Mouse (Mus musculus): ENCODE results near the gene Gpbp1. TPM values are rescaled to one million over a fixed set of nuclear protein-coding genes. Genes with fewer than 3 reads are reported as not detected.

Gpbp1 gene
- polyA plus RNA-seq, 1 experiment from 2014 or later, result 97.9 TPM

- no peak overlapping the region for H3K9ac ChIP-seq (replicated peaks; ENCODE audit: low read depth, low read length)
- H3K9me3 ChIP-seq (ENCODE audit: control insufficient read depth, low read length), result no peaks in the 10 kb centered on the region
- no peaks in the 10 kb centered on the region for H3K27me3 ChIP-seq (ENCODE audit: control insufficient read depth, insufficient read depth, low read length)
- no peaks in the 10 kb centered on the region for H3K36me3 ChIP-seq (ENCODE audit: control insufficient read depth, insufficient read depth, low read length)
- H3K27ac ChIP-seq (ENCODE audit: low read depth, low read length), result no peak overlapping the region
- no peak overlapping the region for H3K4me2 ChIP-seq (ENCODE audit: low read depth, low read length)
- no peaks in the 10 kb centered on the region for H3K4me1 ChIP-seq (ENCODE audit: control insufficient read depth, insufficient read depth, low read length)
- H3K4me3 ChIP-seq (ENCODE audit: low read depth, low read length), result no peak overlapping the region
- WGBS, result 78% methylated on average over 2 of the region's 2 CpGs
- ATAC-seq (ENCODE audit: low read depth), result no peak
These were observed 71.8 kb downstream of the Gpbp1 start for GRCm38 (mm10) chr13:111418087-111418486.

GRCm38 (mm10) chr13:111413156-111413555, 76.8 kb downstream of the Gpbp1 start:
- H3K27me3 ChIP-seq (ENCODE audit: control insufficient read depth, insufficient read depth, low read length), result no peaks in the 10 kb centered on the region
- WGBS, result 44% methylated on average over 4 of the region's 4 CpGs
- no peak overlapping the region for H3K4me2 ChIP-seq (ENCODE audit: low read depth, low read length)
- no peaks in the 10 kb centered on the region for H3K36me3 ChIP-seq (ENCODE audit: control insufficient read depth, insufficient read depth, low read length)
- ATAC-seq (ENCODE audit: low read depth), result no peak
- H3K9ac ChIP-seq (replicated peaks; ENCODE audit: low read depth, low read length), result no peak overlapping the region
- H3K9me3 ChIP-seq (ENCODE audit: control insufficient read depth, low read length), result no peaks in the 10 kb centered on the region
- no peak overlapping the region for H3K27ac ChIP-seq (ENCODE audit: low read depth, low read length)
- no peak overlapping the region for H3K4me3 ChIP-seq (ENCODE audit: low read depth, low read length)
- no peaks in the 10 kb centered on the region for H3K4me1 ChIP-seq (ENCODE audit: control insufficient read depth, insufficient read depth, low read length)

GRCm38 (mm10) chr13:111410831-111411230, 79.1 kb downstream of the Gpbp1 start:
- WGBS, result 3% methylated on average over 7 of the region's 7 CpGs
- H3K36me3 ChIP-seq (ENCODE audit: control insufficient read depth, insufficient read depth, low read length), result no peaks in the 10 kb centered on the region
- H3K9ac ChIP-seq (replicated peaks; ENCODE audit: low read depth, low read length), result no peak overlapping the region
- ATAC-seq (ENCODE audit: low read depth), result peak; percentile 29; the same call in 1 of the 2 replicates
- H3K27me3 ChIP-seq (ENCODE audit: control insufficient read depth, insufficient read depth, low read length), result no peaks in the 10 kb centered on the region
- no peaks in the 10 kb centered on the region for H3K4me1 ChIP-seq (ENCODE audit: control insufficient read depth, insufficient read depth, low read length)
- no peak overlapping the region for H3K4me2 ChIP-seq (ENCODE audit: low read depth, low read length)
- no peak overlapping the region for H3K4me3 ChIP-seq (ENCODE audit: low read depth, low read length)
- H3K9me3 ChIP-seq (ENCODE audit: control insufficient read depth, low read length), result no peaks in the 10 kb centered on the region
- H3K27ac ChIP-seq (ENCODE audit: low read depth, low read length), result no peak overlapping the region

- ATAC-seq (ENCODE audit: low read depth), result no peak
- no peak overlapping the region for H3K4me3 ChIP-seq (ENCODE audit: low read depth, low read length)
- no peak overlapping the region for H3K9ac ChIP-seq (replicated peaks; ENCODE audit: low read depth, low read length)
- H3K36me3 ChIP-seq (ENCODE audit: control insufficient read depth, insufficient read depth, low read length), result no peaks in the 10 kb centered on the region
- no peaks in the 10 kb centered on the region for H3K27me3 ChIP-seq (ENCODE audit: control insufficient read depth, insufficient read depth, low read length)
- H3K9me3 ChIP-seq (ENCODE audit: control insufficient read depth, low read length), result no peaks in the 10 kb centered on the region
- no peak overlapping the region for H3K4me2 ChIP-seq (ENCODE audit: low read depth, low read length)
- no peaks in the 10 kb centered on the region for H3K4me1 ChIP-seq (ENCODE audit: control insufficient read depth, insufficient read depth, low read length)
- WGBS, result 67% methylated on average over 9 of the region's 9 CpGs
- no peak overlapping the region for H3K27ac ChIP-seq (ENCODE audit: low read depth, low read length)
These were observed 83.0 kb downstream of the Gpbp1 start for GRCm38 (mm10) chr13:111406859-111407389.

- ATAC-seq (ENCODE audit: low read depth), result no peak
- no peak overlapping the region for H3K4me3 ChIP-seq (ENCODE audit: low read depth, low read length)
- no peak overlapping the region for H3K9ac ChIP-seq (replicated peaks; ENCODE audit: low read depth, low read length)
- H3K4me1 ChIP-seq (ENCODE audit: control insufficient read depth, insufficient read depth, low read length), result no peaks in the 10 kb centered on the region
- H3K36me3 ChIP-seq (ENCODE audit: control insufficient read depth, insufficient read depth, low read length), result no peaks in the 10 kb centered on the region
- H3K4me2 ChIP-seq (ENCODE audit: low read depth, low read length), result no peak overlapping the region
- H3K9me3 ChIP-seq (ENCODE audit: control insufficient read depth, low read length), result no peaks in the 10 kb centered on the region
- H3K27me3 ChIP-seq (ENCODE audit: control insufficient read depth, insufficient read depth, low read length), result no peaks in the 10 kb centered on the region
- no peak overlapping the region for H3K27ac ChIP-seq (ENCODE audit: low read depth, low read length)
- WGBS, result 94% methylated on average over 3 of the region's 3 CpGs
These were observed 84.0 kb downstream of the Gpbp1 start for GRCm38 (mm10) chr13:111405956-111406355.

- Histone ChIP-seq H3K27me3 (ENCODE audit: control insufficient read depth, insufficient read depth, low read length) (no peaks in the 10 kb centered on the region), H3K9me3 (ENCODE audit: control insufficient read depth, low read length) (no peaks in the 10 kb centered on the region), H3K9ac (replicated peaks; ENCODE audit: low read depth, low read length) (no peak overlapping the region), H3K27ac (ENCODE audit: low read depth, low read length) (no peak overlapping the region), H3K4me3 (ENCODE audit: low read depth, low read length) (no peak overlapping the region), H3K4me1 (ENCODE audit: control insufficient read depth, insufficient read depth, low read length) (no peaks in the 10 kb centered on the region), H3K4me2 (ENCODE audit: low read depth, low read length) (no peak overlapping the region), H3K36me3 (ENCODE audit: control insufficient read depth, insufficient read depth, low read length) (no peaks in the 10 kb centered on the region)
- 45% methylated on average over 5 of the region's 5 CpGs for WGBS
- no peak for ATAC-seq (ENCODE audit: low read depth)
These were observed 92.2 kb downstream of the Gpbp1 start for GRCm38 (mm10) chr13:111397600-111398151.

- Histone ChIP-seq H3K4me3 (ENCODE audit: low read depth, low read length) (no peak overlapping the region), H3K4me2 (ENCODE audit: low read depth, low read length) (no peak overlapping the region), H3K27ac (ENCODE audit: low read depth, low read length) (no peak overlapping the region), H3K27me3 (ENCODE audit: control insufficient read depth, insufficient read depth, low read length) (no peaks in the 10 kb centered on the region), H3K4me1 (ENCODE audit: control insufficient read depth, insufficient read depth, low read length) (no peaks in the 10 kb centered on the region), H3K9me3 (ENCODE audit: control insufficient read depth, low read length) (no peaks in the 10 kb centered on the region), H3K36me3 (ENCODE audit: control insufficient read depth, insufficient read depth, low read length) (no peaks in the 10 kb centered on the region), H3K9ac (replicated peaks; ENCODE audit: low read depth, low read length) (no peak overlapping the region)
- WGBS, result 68% methylated on average over 7 of the region's 7 CpGs
- no peak for ATAC-seq (ENCODE audit: low read depth)
These were observed 92.8 kb downstream of the Gpbp1 start for GRCm38 (mm10) chr13:111397061-111397460.

GRCm38 (mm10) chr13:111395528-111395927, 94.4 kb downstream of the Gpbp1 start:
- 96% methylated on average over 7 of the region's 7 CpGs for WGBS
- H3K27me3 ChIP-seq (ENCODE audit: control insufficient read depth, insufficient read depth, low read length), result no peaks in the 10 kb centered on the region

GRCm38 (mm10) chr13:111394904-111395303, 95.0 kb downstream of the Gpbp1 start:
- 82% methylated on average over 4 of the region's 4 CpGs for WGBS
- no peak overlapping the region for H3K27ac ChIP-seq (ENCODE audit: low read depth, low read length)
- H3K4me1 ChIP-seq (ENCODE audit: control insufficient read depth, insufficient read depth, low read length), result no peaks in the 10 kb centered on the region
- H3K4me2 ChIP-seq (ENCODE audit: low read depth, low read length), result no peak overlapping the region
- H3K4me3 ChIP-seq (ENCODE audit: low read depth, low read length), result no peak overlapping the region
- H3K9ac ChIP-seq (replicated peaks; ENCODE audit: low read depth, low read length), result no peak overlapping the region
- ATAC-seq (ENCODE audit: low read depth), result no peak
- no peaks in the 10 kb centered on the region for H3K9me3 ChIP-seq (ENCODE audit: control insufficient read depth, low read length)
- H3K36me3 ChIP-seq (ENCODE audit: control insufficient read depth, insufficient read depth, low read length), result no peaks in the 10 kb centered on the region
- H3K27me3 ChIP-seq (ENCODE audit: control insufficient read depth, insufficient read depth, low read length), result no peaks in the 10 kb centered on the region

More at GRCm38 (mm10) chr13:111395528-111395927, 94.4 kb downstream of the Gpbp1 start:
- no peak overlapping the region for H3K27ac ChIP-seq (ENCODE audit: low read depth, low read length)
- H3K9ac ChIP-seq (replicated peaks; ENCODE audit: low read depth, low read length), result no peak overlapping the region
- H3K4me1 ChIP-seq (ENCODE audit: control insufficient read depth, insufficient read depth, low read length), result no peaks in the 10 kb centered on the region
- ATAC-seq (ENCODE audit: low read depth), result no peak
- H3K4me3 ChIP-seq (ENCODE audit: low read depth, low read length), result no peak overlapping the region
- no peak overlapping the region for H3K4me2 ChIP-seq (ENCODE audit: low read depth, low read length)
- no peaks in the 10 kb centered on the region for H3K36me3 ChIP-seq (ENCODE audit: control insufficient read depth, insufficient read depth, low read length)
- no peaks in the 10 kb centered on the region for H3K9me3 ChIP-seq (ENCODE audit: control insufficient read depth, low read length)
